Mouse (Mus musculus) CH12.LX (cell line): ENCODE data around the gene Jak2. TPM values are rescaled to one million over a fixed set of nuclear protein-coding genes. Genes with fewer than 3 reads are reported as not detected.

ENCODE experiments used
- DNase-seq: peaks from one replicate; pipeline ENCODE4 v3.0.0-alpha.2; 2013; ENCODE audit errors: extremely low read depth
- H3K27ac ChIP-seq: 2 replicates; pipeline ENCODE4 v1.5.1; 2012; ENCODE audit warnings: low read depth, mild to moderate bottlenecking, control low read depth, moderate library complexity; ENCODE audit not compliant: insufficient read depth
- H3K27me3 ChIP-seq: replicated peaks from 2 replicates; pipeline ENCODE3; 2012; ENCODE audit warnings: inconsistent platforms
- H3K36me3 ChIP-seq, 2 experiments: replicated peaks in 1 of 2; 2 replicates each; pipeline versions ENCODE3 to v1.6.1; 2012; ENCODE audit warnings: inconsistent platforms in 1 of 2, low read length in 1 of 2, mild to moderate bottlenecking in 1 of 2, mixed read lengths in 1 of 2, moderate library complexity in 1 of 2; ENCODE audit not compliant: control insufficient read depth in 1 of 2, insufficient read depth in 1 of 2
- H3K4me1 ChIP-seq, 2 experiments: 2 replicates each; pipeline ENCODE4 v1.6.1; 2012; ENCODE audit warnings: inconsistent platforms in 1 of 2, moderate library complexity in 1 of 2; ENCODE audit not compliant: insufficient read depth in 2 of 2, control insufficient read depth in 1 of 2
- H3K4me2 ChIP-seq: 2 replicates; pipeline ENCODE4 v1.6.1; 2012; ENCODE audit warnings: low read depth, mild to moderate bottlenecking, control low read depth; ENCODE audit not compliant: poor library complexity, insufficient read depth, severe bottlenecking
- H3K4me3 ChIP-seq, 3 experiments: fragments of 150-350 bp in 1 of 3; sonication (generic) in 1 of 3; replicated peaks in 1 of 3; 2 replicates each; pipeline versions ENCODE3 to v1.5.1; 2011 to 2012; ENCODE audit warnings: low read depth in 2 of 3, low read length in 2 of 3, mild to moderate bottlenecking in 2 of 3, moderate library complexity in 2 of 3, control low read depth in 1 of 3, improper control_type of control experiment in 1 of 3, inconsistent platforms in 1 of 3, mixed read lengths in 1 of 3; ENCODE audit not compliant: poor library complexity in 1 of 3
- H3K79me2 ChIP-seq: replicated peaks from 2 replicates; pipeline ENCODE4 v1.6.1; 2012; ENCODE audit warnings: mild to moderate bottlenecking, moderate library complexity; ENCODE audit not compliant: control insufficient read depth, poor library complexity, insufficient read depth, severe bottlenecking; ENCODE audit errors: extremely low read depth
- H3K9ac ChIP-seq: 2 replicates; pipeline ENCODE4 v1.6.1; 2012; ENCODE audit warnings: low read depth, mild to moderate bottlenecking, control low read depth, moderate library complexity; ENCODE audit not compliant: insufficient read depth
- H3K9me3 ChIP-seq: replicated peaks from 2 replicates; pipeline ENCODE3; 2012; ENCODE audit warnings: low read length, inconsistent platforms, mixed read lengths
- BHLHE40 ChIP-seq: IDR thresholded peaks from 2 replicates; pipeline ENCODE4 v1.6.1; 2011; ENCODE audit warnings: mild to moderate bottlenecking, low read depth, low read length, improper control_type of control experiment
- CHD1 ChIP-seq: IDR thresholded peaks from 2 replicates; pipeline ENCODE4 v1.6.1; 2012; ENCODE audit warnings: low read depth, low read length, improper control_type of control experiment, inconsistent platforms
- CTCF ChIP-seq, 2 experiments: IDR thresholded peaks in 1 of 2; conservative IDR thresholded peaks in 1 of 2; 2 replicates each; pipeline ENCODE4 v1.5.1; 2011 to 2012; ENCODE audit warnings: low read depth in 2 of 2, low read length in 2 of 2, improper control_type of control experiment in 1 of 2, inconsistent platforms in 1 of 2, mild to moderate bottlenecking in 1 of 2, moderate library complexity in 1 of 2
- EP300 ChIP-seq: IDR thresholded peaks from 2 replicates; pipeline ENCODE4 v1.6.1; 2011; ENCODE audit warnings: low read length, improper control_type of control experiment
- ETS1 ChIP-seq: conservative IDR thresholded peaks from 2 replicates; pipeline ENCODE4 v1.6.1; 2012; ENCODE audit warnings: low read depth, mild to moderate bottlenecking, inconsistent platforms, low read length, improper control_type of control experiment, moderate library complexity
- IRF4 ChIP-seq: IDR thresholded peaks from 2 replicates; pipeline ENCODE4 v1.6.1; 2014; ENCODE audit warnings: low read depth, mild to moderate bottlenecking, inconsistent platforms, low read length, improper control_type of control experiment
- JUN ChIP-seq: IDR thresholded peaks from 2 replicates; pipeline ENCODE4 v1.6.1; 2011; ENCODE audit warnings: low read depth, mild to moderate bottlenecking, low read length, improper control_type of control experiment, moderate library complexity; ENCODE audit not compliant: insufficient read depth
- JUND ChIP-seq: conservative IDR thresholded peaks from 2 replicates; pipeline ENCODE4 v1.6.1; 2011; ENCODE audit warnings: low read depth, low read length, improper control_type of control experiment
- MAFK ChIP-seq: IDR thresholded peaks from 2 replicates; pipeline ENCODE4 v1.6.1; 2011; ENCODE audit warnings: low read length, improper control_type of control experiment; ENCODE audit not compliant: insufficient replicate concordance
- MEF2A ChIP-seq: IDR thresholded peaks from 2 replicates; pipeline ENCODE4 v1.6.1; 2014; ENCODE audit warnings: low read depth, mild to moderate bottlenecking, inconsistent platforms, low read length, improper control_type of control experiment, borderline replicate concordance
- PAX5 ChIP-seq: IDR thresholded peaks from 2 replicates; pipeline ENCODE4 v1.6.1; 2012; ENCODE audit warnings: low read length, inconsistent platforms, mixed read lengths
- SIN3A ChIP-seq: IDR thresholded peaks from 2 replicates; pipeline ENCODE4 v1.6.1; 2012; ENCODE audit warnings: low read length, improper control_type of control experiment, inconsistent platforms
- TBP ChIP-seq: conservative IDR thresholded peaks from 2 replicates; pipeline ENCODE4 v1.6.1; 2011; ENCODE audit warnings: low read depth, low read length, improper control_type of control experiment
- USF1 ChIP-seq: IDR thresholded peaks from 2 replicates; pipeline ENCODE4 v1.6.1; 2014; ENCODE audit warnings: low read depth, mild to moderate bottlenecking, inconsistent platforms, low read length, improper control_type of control experiment
- ZNF384 ChIP-seq: IDR thresholded peaks from 2 replicates; pipeline ENCODE4 v1.6.1; 2012; ENCODE audit warnings: low read depth, low read length, improper control_type of control experiment, inconsistent platforms
- dilution Hi-C: fragments of 300-500 bp; cut with MboI; formaldehyde crosslinking; loops from 2 replicates; pipeline ENCODE4 v1.14.3; 2020; ENCODE audit warnings: low sequenced_read_pairs; ENCODE audit not compliant: extremely low pct_unique_long_range_greater_than_20kb, extremely low pct_ligation_motif_present
- in situ Hi-C: fragments of 300-500 bp; cut with MboI; formaldehyde crosslinking; loops from 3 replicates; pipeline ENCODE4 v1.14.3; 2019; ENCODE audit warnings: low sequenced_read_pairs, low pct_ligation_motif_present, low pct_unique_long_range_greater_than_20kb, mixed read lengths
- polyA plus RNA-seq: library from polyadenylated mRNA; unstranded; fragments of >175 nt; gene quantifications from 2 replicates; pipeline ENCODE4 v1.2.1, GENCODE M21; 2012; ENCODE audit warnings: low read depth; ENCODE audit not compliant: insufficient read length
- total RNA-seq, 2 experiments: library from RNA; depleted of rRNA; stranded (reverse); fragments of 300-350 nt in 1 of 2; fragments of >200 nt in 1 of 2; gene quantifications; 2 replicates each; pipeline ENCODE4 v1.2.3; 2012 to 2014

Gene Jak2
- total and polyA plus RNA-seq, 3 experiments: 6.6 to 11.5 (median 8.4) TPM

DNA sequence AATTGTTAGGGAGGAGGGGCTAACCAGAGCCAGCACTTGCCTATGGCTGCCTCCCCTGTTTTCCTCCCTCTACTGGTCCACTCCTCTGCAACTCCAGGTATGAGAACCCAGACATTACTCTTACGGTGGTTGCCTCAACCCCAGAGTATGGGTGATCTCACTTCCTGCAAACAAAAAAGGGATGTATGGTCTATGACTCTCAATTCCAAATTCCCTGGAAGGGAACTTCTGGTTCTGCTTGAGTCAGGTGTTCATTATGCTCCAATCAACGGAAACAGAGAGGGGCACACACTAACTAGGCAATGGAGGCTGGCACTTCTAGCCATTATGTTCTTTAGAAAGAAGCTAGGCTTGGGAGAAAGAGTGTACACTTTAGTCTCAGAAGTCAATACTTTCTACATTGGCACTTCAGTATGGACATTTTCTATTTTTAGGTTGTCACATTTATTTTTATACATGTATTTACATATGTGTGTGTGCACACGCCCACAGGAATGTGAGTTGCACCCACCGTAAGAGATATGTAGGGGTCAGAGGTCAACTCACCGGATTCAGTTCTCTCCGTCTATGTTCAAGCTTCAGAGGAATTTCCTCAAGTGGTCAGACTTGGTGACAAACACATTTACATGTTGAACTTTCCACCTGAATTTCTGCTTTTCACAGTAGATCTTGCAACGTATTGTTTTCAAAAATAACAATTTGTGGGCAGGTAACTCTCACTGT lies 12.0 kb upstream of the Jak2 start:
- H3K4me1 ChIP-seq: peaks cover 19 to 51% of the 10 kb centered on the region in 2 experiments
- no peak overlapping the region for H3K4me2 ChIP-seq
- H3K79me2 ChIP-seq: no peaks in the 10 kb centered on the region
- no peak for DNase-seq
- H3K36me3 ChIP-seq: no peaks in the 10 kb centered on the region
- no peak overlapping the region for H3K27ac ChIP-seq
- dilution Hi-C loops (no loop called here), in situ Hi-C loops (no loop called here)
- TF ChIP-seq MEF2A (0 out of 2 replicates have a peak, but pooled peaks have one; percentile 15), USF1 (no peak), BHLHE40 (peak; percentile 48), IRF4 (0 out of 2 replicates have a peak, but pooled peaks have one; percentile 23)
- no peaks in the 10 kb centered on the region for H3K9me3 ChIP-seq
- H3K9ac ChIP-seq: no peak overlapping the region
- no peaks in the 10 kb centered on the region for H3K27me3 ChIP-seq
- no peak overlapping the region for H3K4me3 ChIP-seq

DNA sequence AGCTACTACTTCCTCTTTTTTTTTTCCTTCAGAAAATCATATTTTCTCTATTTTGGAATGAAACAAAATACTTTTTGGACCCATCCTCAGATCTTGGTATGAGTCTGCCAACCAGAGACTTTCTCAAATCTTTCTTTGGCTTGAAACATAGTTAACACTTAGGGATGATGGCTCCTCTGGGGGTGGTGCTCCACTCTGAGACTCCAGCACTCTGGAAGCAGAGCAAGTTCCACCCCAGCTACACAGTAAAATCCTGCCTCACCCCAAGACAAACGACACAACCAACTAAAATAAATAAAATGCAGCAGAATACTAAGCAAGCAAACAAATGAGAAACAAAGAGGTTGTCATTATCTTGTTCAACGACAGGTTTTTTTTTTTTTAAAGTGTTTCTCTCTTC lies 11.0 kb upstream of the Jak2 start:
- dilution Hi-C loops (no loop called here), in situ Hi-C loops (no loop called here)
- Histone ChIP-seq H3K9me3 (no peaks in the 10 kb centered on the region), H3K27me3 (no peaks in the 10 kb centered on the region), H3K9ac (no peak overlapping the region), H3K27ac (no peak overlapping the region), H3K79me2 (no peaks in the 10 kb centered on the region), H3K36me3 (no peaks in the 10 kb centered on the region), H3K4me1 (peaks cover 19 to 51% of the 10 kb centered on the region in 2 experiments), H3K4me2 (no peak overlapping the region), H3K4me3 (no peak overlapping the region)
- no peak for TF ChIP-seq TBP
- TF ChIP-seq ZNF384: peak; percentile 58
- no peak for DNase-seq

DNA sequence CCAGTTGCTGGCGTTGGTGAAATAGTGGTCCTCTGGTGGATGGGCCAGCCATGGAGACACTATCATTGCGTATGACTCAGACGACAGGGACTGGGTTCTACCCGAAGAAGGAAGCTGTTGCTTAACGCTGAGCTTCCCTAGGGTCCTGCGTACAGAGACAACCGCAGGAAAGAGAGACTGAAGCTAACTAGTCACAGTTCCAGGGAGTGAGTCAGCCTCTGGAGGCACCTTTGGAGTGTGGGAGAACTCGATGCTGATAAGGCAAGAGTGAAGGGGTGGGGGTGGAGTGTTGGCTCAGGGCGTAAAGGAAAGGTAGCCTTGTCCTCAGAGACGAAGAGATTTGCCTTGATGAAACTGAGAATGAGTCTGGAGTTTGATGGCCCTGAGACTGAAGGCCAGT lies 10.0 kb upstream of the Jak2 start:
- DNase-seq: no peak
- no peak overlapping the region for H3K4me2 ChIP-seq
- H3K36me3 ChIP-seq: no peaks in the 10 kb centered on the region
- TF ChIP-seq ETS1 (no peak), JUND (no peak), CTCF (conservative IDR thresholded peaks at IDR 0.05 in 1 of 2, IDR thresholded peaks at IDR 0.05 in 1 of 2; ENCODE audit: low read depth in 2 of 2, low read length in 2 of 2) (no peak), CHD1 (no peak), SIN3A (no peak), PAX5 (no peak), TBP (no peak), MAFK (no peak), JUN (no peak), BHLHE40 (no peak), EP300 (no peak)
- in situ Hi-C loops (no loop called here), dilution Hi-C loops (no loop called here)
- no peaks in the 10 kb centered on the region for H3K9me3 ChIP-seq
- no peaks in the 10 kb centered on the region for H3K79me2 ChIP-seq
- H3K9ac ChIP-seq: no peak overlapping the region
- H3K4me1 ChIP-seq: peaks cover 19 to 47% of the 10 kb centered on the region in 2 experiments
- H3K27ac ChIP-seq: no peak overlapping the region
- H3K27me3 ChIP-seq: no peaks in the 10 kb centered on the region
- no peak overlapping the region for H3K4me3 ChIP-seq
